Mouse (Mus musculus): ENCODE measurements around the gene Man2b1.

DNA sequence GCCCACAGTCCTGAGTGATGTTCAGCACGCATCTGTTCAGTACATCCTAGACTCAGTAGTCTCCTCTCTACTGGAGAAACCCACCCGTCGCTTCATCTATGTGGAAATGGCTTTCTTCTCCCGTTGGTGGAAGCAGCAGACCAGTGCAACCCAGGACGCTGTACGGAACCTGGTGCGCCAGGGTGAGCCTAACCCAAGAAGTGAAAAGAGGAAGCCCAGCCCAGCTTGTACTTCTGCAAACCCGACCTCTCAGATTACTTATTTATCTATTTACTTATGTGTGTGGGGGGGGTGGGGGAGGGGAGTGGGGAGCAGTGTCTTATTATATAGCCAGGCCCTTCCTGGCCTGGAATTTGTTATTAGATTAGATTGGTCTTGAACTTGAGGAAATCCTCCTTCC is 1.6 kb downstream of the Man2b1 start:
- TF ChIP-seq CTCF (conservative IDR thresholded peaks at IDR 0.05; ENCODE audit: insufficient read depth, insufficient read length, low read depth, low read length): no peak
- TF ChIP-seq POLR2A (IDR thresholded peaks at IDR 0.05; ENCODE audit: low read depth, low read length): no peak
